Mouse (Mus musculus): ENCODE data around the gene Ly6g5c.

The Ly6g5c gene

DNA sequence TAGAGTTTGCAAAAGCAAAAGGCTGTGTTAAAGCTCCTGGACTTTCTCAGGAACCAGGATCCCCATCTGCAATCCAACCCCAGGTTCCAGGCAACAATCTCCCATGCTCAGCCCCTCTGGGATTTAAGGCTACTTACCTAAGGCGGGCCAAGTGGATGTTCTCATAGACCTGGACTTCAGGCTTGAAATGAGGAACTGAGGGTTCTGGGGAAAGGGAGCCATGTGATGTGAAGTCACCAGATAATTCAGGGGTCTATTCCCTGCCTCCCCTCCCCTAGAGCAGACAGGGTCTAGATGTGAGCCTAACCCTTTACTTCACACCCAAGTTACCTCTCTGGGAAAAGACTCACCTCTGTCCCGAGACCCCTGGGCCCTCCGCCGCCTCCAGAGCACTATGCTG lies 27.4 kb upstream of the Ly6g5c start:
- DNase-seq (ENCODE audit: low read depth in 1 of 2, low spot score in 2 of 2) = no peak

GRCm38 (mm10) chr17:35082841-35083576 lies 25.1 kb upstream of the Ly6g5c start:
- no peak for DNase-seq (ENCODE audit: low read depth in 1 of 2, low spot score in 2 of 2)

DNA sequence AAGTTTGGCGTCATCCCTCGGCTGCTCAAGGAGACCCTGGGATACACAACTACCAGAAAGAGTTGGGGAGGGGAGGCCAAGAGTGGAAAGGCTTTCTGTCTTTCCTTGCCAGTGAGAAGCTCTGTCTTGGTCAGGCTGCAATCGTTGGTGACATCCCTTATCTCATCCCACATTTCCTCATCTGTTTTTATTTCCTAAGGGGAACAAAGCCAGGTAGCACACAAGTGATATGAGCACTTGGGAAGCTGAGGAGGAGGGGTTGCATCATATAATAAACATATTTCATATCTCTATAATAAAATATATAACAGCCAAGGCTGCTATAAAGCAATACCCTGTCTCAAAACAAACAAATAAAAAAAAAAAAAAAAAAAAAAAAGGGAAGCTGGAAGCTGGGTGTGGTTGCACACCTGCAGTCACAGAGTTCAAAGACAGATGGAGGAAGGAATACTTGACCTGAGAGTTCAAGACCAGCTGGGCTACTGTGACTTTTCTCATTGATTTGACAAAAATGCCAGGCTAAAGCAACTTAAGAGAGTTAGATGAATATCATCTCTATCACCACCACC lies 24.1 kb upstream of the Ly6g5c start:
- no peak for DNase-seq (ENCODE audit: low read depth in 1 of 2, low spot score in 2 of 2)

DNA sequence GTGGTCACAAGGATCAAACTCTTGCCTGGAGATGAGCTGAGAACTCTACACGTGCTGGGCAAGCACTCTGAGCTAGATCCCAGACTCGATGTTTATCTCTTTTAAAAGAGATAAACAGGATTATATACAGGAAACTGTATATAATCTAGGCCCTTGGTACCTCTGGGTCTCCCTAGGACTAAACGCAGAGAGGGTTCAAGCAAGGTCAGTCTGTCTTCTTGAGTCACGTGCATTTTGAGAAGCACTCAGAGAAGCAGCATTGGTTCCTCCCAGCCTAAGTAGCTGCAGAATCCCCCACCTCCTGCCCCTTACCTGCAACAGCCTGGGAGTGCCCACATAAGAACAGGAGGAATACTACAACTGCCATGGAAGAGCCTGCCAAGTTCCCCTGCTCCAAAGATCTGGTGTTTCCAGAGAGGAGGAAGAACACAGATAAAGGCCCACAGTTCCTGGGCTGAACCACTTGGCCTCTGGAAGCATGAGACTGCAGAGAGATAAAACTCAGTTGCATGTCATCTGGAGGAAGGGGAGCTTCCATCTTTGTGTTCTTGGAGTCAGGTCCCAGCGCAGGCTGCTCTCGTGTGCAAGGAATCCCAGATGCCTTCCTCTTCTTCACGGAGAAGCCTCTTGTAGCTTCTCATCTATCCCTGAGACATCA lies 22.7 kb upstream of the Ly6g5c start, which contains the start of gene Ly6g6f:
Ly6g6f (minus strand) TSS at position 403 of the 658 bp plus-strand sequence.
- no peak for DNase-seq (ENCODE audit: low read depth in 1 of 2, low spot score in 2 of 2)

DNA sequence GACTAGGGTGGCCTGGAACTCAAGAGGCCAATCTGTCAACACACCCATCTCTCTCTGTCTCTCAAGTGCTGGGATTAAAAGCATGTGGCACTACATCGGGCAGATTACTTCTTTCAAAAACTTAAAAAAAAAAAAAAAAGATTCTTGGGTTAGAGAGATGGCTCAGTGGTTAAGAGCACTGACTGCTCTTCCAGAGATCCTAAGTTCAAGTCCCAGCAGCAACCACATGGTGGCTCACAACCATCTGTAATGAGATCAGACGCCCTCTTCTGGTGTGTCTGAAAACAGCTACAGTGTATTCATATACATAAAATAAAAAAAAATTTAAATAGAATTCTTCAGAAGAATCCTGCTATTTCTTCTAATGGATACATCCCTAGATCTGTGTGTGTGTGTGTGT lies 19.9 kb upstream of the Ly6g5c start:
- DNase-seq (ENCODE audit: low read depth in 1 of 2, low spot score in 2 of 2) = no peak

DNA sequence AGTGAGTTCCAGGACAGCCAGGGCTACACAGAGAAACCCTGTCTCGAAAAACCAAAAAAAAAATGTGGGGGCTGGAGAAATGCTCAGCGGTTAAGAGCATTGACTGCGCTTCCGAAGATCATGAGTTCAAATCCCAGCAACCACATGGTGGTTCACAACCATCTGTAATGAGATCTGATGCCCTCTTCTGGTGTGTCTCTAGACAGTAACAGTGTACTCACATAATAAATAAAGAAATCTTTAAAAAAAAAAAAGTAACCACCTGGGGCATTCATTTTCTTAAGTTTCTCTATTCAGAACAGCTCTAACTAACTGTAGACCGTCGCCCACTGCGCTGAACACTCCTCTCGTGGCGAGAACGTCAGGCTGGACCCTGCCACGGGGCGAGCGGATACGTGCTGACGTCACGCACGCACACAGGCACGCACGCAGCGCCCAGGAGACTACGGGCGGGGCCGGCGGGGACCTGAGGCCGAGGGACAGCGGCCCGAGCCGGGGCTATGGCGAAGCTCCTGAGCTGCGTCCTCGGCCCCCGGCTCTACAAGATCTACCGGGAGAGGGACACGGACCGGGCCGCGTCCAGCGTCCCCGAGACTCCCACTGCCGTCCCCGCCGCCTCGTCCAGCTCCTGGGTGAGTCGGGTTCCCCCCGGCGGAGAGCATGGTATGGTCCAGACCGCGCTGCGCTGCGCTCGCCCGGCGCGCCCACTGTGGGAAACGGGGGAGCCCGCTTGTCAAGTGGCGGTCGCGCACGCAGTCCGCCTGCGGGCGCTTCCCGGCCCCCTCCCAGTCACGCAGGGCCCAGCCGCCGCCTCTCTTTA lies 19.0 kb upstream of the Ly6g5c start, which contains the start of gene Abhd16a:
Abhd16a (plus strand) TSS at position 439 of the 820 bp plus-strand sequence.
- DNase-seq (ENCODE audit: low read depth in 1 of 2, low spot score in 2 of 2) = peak; percentile 79 to 92

DNA sequence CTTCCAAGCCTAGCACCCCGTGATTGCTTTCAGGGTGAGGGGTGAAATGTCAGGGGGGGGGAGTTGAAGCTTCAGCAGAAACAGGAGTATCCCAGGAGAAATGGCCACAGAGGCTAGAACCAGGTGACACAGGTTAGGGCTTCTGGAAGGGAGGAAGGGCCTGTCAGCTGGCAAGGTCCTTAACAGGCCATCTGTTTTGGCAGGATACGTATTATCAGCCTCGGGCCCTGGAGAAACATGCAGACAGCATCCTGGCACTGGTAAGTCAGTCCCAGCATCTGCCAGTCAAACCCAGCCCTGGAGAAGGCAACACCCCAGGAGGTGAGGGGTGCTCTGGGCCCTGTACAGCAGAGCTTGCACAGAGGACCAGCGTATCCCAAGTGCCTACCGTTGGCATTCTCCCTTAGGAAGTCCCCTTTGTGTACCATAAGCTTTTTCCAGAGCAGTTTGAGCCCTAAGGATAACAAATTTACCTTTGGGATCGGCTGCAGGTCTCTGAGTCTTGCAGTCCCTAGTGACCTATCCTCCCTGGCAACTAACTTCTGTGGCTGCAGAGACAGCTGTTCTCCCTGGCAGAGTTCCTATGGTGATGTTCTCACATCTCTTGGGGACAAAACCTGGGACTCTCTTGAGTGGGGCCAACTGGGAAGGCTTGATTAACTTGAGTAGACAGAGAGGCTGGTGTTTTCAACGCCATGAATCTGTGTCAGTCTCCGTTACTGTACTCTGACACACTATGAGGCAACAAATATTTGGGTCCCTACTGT lies 17.7 kb upstream of the Ly6g5c start:
- no peak for DNase-seq (ENCODE audit: low read depth in 1 of 2, low spot score in 2 of 2)

GRCm38 (mm10) chr17:35092403-35093198 lies 15.5 kb upstream of the Ly6g5c start:
- DNase-seq (ENCODE audit: low read depth in 1 of 2, low spot score in 2 of 2) = no peak

DNA sequence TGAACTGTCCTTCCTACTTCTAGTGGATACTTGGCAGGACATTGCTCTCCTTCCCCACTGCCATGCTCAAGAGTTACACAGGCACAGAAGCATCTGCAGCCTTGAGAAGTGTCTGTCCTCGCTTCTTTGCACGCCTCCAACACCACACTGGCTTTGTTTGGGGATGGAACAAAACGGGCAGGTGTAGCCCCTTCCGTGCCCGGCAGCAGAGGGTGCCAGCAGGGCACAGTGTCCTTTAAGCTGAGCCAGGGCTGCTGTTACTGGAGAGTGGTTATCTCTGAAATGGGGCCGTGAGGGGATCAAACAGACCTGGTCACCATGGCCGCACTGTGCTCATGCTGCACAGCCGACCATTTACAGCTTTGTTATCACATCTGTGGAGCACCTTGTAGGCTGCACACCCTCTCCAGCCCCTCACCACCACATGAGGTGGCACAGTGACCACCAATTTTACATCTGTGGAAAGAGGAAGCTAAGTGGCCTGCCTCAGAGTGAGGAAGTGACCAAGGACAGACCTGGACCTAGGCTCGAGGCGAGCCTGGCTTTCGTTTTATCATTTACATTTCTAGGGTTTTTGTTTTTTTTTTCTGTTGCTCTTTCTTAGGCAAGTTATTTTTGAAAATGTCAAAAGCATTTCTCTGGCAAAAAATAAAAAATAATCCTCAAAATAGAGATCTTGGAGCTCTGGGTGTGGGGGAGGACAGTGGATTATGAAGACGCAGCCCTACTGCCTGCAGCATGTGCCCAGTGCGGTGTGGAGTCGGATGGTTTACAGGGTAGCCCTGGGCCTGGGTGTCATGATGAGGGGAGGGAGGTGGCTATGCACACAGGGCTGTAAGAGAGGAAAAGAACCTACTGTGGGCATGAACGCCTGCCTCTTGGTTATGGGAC lies 13.4 kb upstream of the Ly6g5c start:
- DNase-seq (ENCODE audit: low read depth in 1 of 2, low spot score in 2 of 2) = no peak

DNA sequence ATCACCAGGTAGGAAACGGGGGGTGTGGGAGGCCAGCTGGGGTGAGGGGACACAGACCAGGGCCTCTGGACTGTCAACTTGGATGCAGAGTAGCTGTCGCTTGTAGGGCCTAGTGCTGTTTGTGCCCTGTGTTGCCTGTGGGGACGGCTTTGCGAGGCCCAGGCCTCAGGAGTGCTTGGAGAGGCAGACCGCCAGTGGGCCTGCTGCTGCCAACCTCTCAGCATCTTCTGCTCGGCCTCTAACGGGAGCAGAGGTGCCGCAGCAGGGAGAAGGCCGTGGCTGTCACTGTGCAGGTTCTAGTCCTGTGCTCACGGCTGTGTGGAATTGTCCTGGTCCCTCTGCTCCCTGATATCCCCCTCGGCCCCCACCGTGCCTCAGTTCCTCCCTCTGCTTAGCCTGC lies 11.5 kb upstream of the Ly6g5c start:
- no peak for DNase-seq (ENCODE audit: low read depth in 1 of 2, low spot score in 2 of 2)

- DNase-seq (ENCODE audit: low read depth in 1 of 2, low spot score in 2 of 2) = no peak
Measured at GRCm38 (mm10) chr17:35097164-35097655, 10.9 kb upstream of the Ly6g5c start.

GRCm38 (mm10) chr17:35100196-35100765 lies 7.8 kb upstream of the Ly6g5c start:
- DNase-seq (ENCODE audit: low read depth in 1 of 2, low spot score in 2 of 2) = no peak

- no peak for DNase-seq (ENCODE audit: low read depth in 1 of 2, low spot score in 2 of 2)
Measured at GRCm38 (mm10) chr17:35101161-35101560, 6.9 kb upstream of the Ly6g5c start.

DNA sequence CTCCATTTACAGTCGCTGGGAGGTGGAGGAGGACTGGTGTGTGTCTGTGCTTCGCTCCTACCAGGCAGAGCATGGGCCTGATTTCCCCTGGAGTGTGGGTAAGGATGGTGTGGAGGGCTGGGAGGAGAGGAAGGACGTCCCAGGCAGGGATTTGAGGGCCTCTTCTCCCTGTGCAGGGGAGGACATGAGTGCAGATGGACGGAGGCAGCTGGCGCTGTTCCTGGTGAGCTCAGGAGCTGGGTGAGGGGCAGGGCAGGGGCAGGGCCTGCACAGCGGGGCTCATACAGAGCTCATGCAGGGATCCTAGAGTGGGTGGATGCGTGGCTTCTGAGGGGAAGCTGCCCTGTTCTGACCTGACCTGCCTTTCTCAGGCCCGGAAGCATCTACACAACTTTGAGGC lies 5.8 kb upstream of the Ly6g5c start:
- no peak for DNase-seq (ENCODE audit: low read depth in 1 of 2, low spot score in 2 of 2)

- DNase-seq (ENCODE audit: low read depth in 1 of 2, low spot score in 2 of 2) = no peak
Measured at GRCm38 (mm10) chr17:35103221-35103690, 4.8 kb upstream of the Ly6g5c start.

DNA sequence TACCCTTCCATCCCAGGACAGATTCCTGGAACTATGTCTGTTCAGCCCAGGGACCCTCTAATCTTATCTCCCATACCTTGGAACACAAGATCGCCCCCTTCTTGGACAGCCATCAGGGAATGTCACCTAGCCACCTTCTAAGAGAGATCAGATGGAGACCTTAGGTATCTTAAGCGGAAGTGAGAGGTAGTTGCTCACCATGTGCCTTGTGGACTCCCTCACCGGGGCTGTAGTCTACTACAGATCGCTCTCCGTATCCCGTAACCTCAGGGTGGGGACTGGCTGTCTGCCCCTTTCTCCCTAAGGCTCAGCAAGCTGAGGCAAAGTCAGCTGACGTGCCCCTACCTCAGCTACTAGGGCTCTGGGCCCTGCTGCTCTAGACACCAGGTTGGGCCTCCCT lies 4.0 kb upstream of the Ly6g5c start:
- no peak for DNase-seq (ENCODE audit: low read depth in 1 of 2, low spot score in 2 of 2)

DNA sequence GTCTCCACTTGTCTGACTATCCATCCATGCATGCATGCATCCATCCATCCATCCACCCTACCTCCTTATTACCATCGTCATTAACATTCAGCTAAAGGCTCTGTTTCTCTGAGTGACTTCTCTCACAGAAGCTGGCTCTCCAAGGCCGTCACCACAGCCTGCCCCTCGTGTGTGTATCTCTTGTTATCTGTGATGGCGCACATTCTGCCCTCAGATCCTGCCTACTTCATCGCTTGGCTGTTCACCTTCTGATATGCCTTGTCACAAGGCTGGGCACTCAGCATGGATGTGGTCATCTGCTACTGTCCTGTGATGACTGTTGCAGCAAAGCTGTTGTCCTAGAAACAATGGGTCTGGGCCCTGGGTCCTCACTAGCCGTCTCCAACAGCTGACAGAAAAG lies 3.3 kb upstream of the Ly6g5c start:
- no peak for DNase-seq (ENCODE audit: low read depth in 1 of 2, low spot score in 2 of 2)

- no peak for DNase-seq (ENCODE audit: low read depth in 1 of 2, low spot score in 2 of 2)
Measured at GRCm38 (mm10) chr17:35105740-35106389, 2.2 kb upstream of the Ly6g5c start.

All from monocyte, adult 2 months (primary cell).